In the genomic region with DNA sequence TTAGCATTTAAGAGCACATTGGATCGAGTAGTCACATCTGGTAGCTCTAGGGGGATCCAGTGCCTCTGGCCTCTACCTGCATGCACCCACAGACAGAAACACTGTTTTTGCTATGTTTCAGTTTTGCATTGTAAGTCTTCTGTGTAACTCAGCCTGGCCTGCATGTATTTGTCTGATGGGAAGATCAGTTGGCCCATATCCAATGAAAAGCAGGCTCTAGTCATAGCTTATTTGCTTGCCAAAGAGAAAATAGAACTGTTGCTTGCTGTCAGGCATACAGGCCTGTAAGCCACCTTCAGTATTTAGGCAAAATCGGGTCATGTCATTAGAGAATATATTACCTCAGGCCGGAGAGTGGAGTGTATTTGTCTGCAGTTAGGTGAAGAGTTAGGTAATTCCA, we compare ENCODE assay signal across 24 mouse cellular contexts. TPM values are rescaled to one million over a fixed set of nuclear protein-coding genes. Genes with fewer than 3 reads are reported as not detected.
DNase-seq lines count a peak whose midpoint lies in the region; ATAC-seq and TF ChIP-seq lines count a peak whose summit lies in the region.
"Had no signal": no experiment of that assay in that cellular context is flagged by ENCODE, and none has a peak within 500 bp of the region (broad histone marks: within the 10 kb centered on the region; RNA-seq: fewer than 3 reads in every experiment).

No protein-coding gene starts in this region.

- no peak for ATAC-seq in lung, embryonic 14.5 days (ENCODE audit: insufficient read depth)
- ATAC-seq: forebrain, embryonic 16.5 days; inflammation-experienced regulatory T-cells, adult 6 months; liver, embryonic 12.5 days; midbrain, embryonic 13.5 days; Patski had no signal

- H3K4me2 ChIP-seq in lung, embryonic 14.5 days, result no peak overlapping the region
- H3K4me2 ChIP-seq: hindbrain, embryonic 14.5 days; liver, embryonic 12.5 days; midbrain, embryonic 13.5 days had no signal

- no peak overlapping the region for H3K4me3 ChIP-seq in cerebellum, adult 2 months (replicated peaks; ENCODE audit: insufficient read depth, low read depth, low read length)
- H3K4me3 ChIP-seq in lung, embryonic 14.5 days (ENCODE audit: low read depth, low read length), result no peak overlapping the region
- H3K4me3 ChIP-seq: heart, embryonic 10.5 days; limb, embryonic 10.5 days; liver, embryonic 12.5 days; megakaryocyte, embryonic 14.5 days; midbrain, embryonic 13.5 days had no signal

- peaks cover 6% of the 10 kb centered on the region; the same call in 1 of the 2 replicates for H3K4me1 ChIP-seq in cerebellum, adult 2 months (ENCODE audit: control insufficient read depth, insufficient read depth, low read length)
- no peaks in the 10 kb centered on the region for H3K4me1 ChIP-seq in lung, embryonic 14.5 days (ENCODE audit: insufficient read depth)
- H3K4me1 ChIP-seq: heart, embryonic 10.5 days; limb, embryonic 10.5 days; liver, embryonic 12.5 days; midbrain, embryonic 13.5 days had no signal

- WGBS in cerebellum, adult 2 months, result 55% methylated on average over 3 of the region's 3 CpGs
- WGBS in lung, embryonic 14.5 days, result 87% methylated on average over 3 of the region's 3 CpGs

- no peak overlapping the region for H3K9ac ChIP-seq in lung, embryonic 14.5 days
- H3K9ac ChIP-seq: hindbrain, embryonic 14.5 days; liver, embryonic 12.5 days; midbrain, embryonic 13.5 days had no signal

- peak in 1 of 2 experiments; percentile 62 for DNase-seq in cerebellum, adult 2 months
- no peak for DNase-seq in cerebellum, adult 8-10 months
- peak; percentile 48 for DNase-seq in layer of hippocampus, adult 11-12 months (ENCODE audit: low spot score)
- DNase-seq in layer of hippocampus, adult 8-10 months (ENCODE audit: low spot score in 2 of 2), result no peak
- DNase-seq in lung, embryonic 14.5 days, result peak; percentile 37
- no peak for DNase-seq in lung, postnatal 25 days (ENCODE audit: low spot score)
- no peak for DNase-seq in gastrocnemius, postnatal 10 days
- DNase-seq in right cerebral cortex, postnatal 4 days, result no peak
- DNase-seq: adrenal gland, adult 2 months; heart, postnatal 4 days; kidney, adult 2 months; kidney, postnatal 10 days; lung, adult 2 months; lung, postnatal 36 days; spleen, adult 18-20 months had no signal

- TF ChIP-seq POLR2A in cerebellum, adult 2 months (IDR thresholded peaks at IDR 0.05; ENCODE audit: borderline replicate concordance, insufficient read depth, low read length), result no peak

- TF ChIP-seq CTCF in cerebellum, adult 2 months (IDR thresholded peaks at IDR 0.05; ENCODE audit: borderline replicate concordance, insufficient read depth, low read depth, low read length), result no peak
- no peak for TF ChIP-seq CTCF in lung, embryonic 14.5 days (IDR thresholded peaks at IDR 0.05; ENCODE audit: low read depth)

- peaks cover 93% of the 10 kb centered on the region for H3K36me3 ChIP-seq in lung, embryonic 14.5 days (ENCODE audit: insufficient read depth)

- H3K9me3 ChIP-seq in lung, embryonic 14.5 days (ENCODE audit: low read depth, low read length), result no peaks in the 10 kb centered on the region
- H3K9me3 ChIP-seq: heart, embryonic 10.5 days; limb, embryonic 10.5 days; liver, embryonic 12.5 days; megakaryocyte, embryonic 14.5 days; midbrain, embryonic 13.5 days had no signal

- peak overlapping the region; percentile 36; the same call in 1 of the 2 replicates for H3K27ac ChIP-seq in cerebellum, adult 2 months (ENCODE audit: insufficient read depth, low read length)
- H3K27ac ChIP-seq in lung, embryonic 14.5 days (ENCODE audit: low read depth), result no peak overlapping the region
- H3K27ac ChIP-seq: heart, embryonic 10.5 days; hindbrain, embryonic 14.5 days; limb, embryonic 10.5 days; liver, embryonic 12.5 days; midbrain, embryonic 13.5 days had no signal

- H3K27me3 ChIP-seq in cerebellum, adult 2 months (ENCODE audit: control insufficient read depth, insufficient read depth, low read length), result no peaks in the 10 kb centered on the region
- H3K27me3 ChIP-seq in lung, embryonic 14.5 days (ENCODE audit: insufficient read depth, low read length), result no peaks in the 10 kb centered on the region
- H3K27me3 ChIP-seq: liver, embryonic 12.5 days; megakaryocyte, embryonic 14.5 days; midbrain, embryonic 13.5 days; Patski had no signal

RNA-seq across cellular contexts. Expression of a gene that starts 50.3 kb away (rescaled TPM):
- 22.5 and 23.1 TPM in 2 replicates for polyA plus RNA-seq in cerebellum, adult 2 months (2012; rRNA removed)
- total RNA-seq in layer of hippocampus, adult 8-10 months (2022), result 10 to 100 TPM; 35.1 to 42.4 (median 41.3) TPM
- 25.4 and 25.8 TPM in 2 replicates for polyA plus RNA-seq in lung, embryonic 14.5 days (2014; fragmentation: Nextera tagmentation; extraction: Ambion mirVana)
- 10 to 100 TPM; 38.6 to 41.0 TPM for total RNA-seq in gastrocnemius, postnatal 10 days (2021)

RNA-seq across cellular contexts. Expression of a gene that starts 50.4 kb away (rescaled TPM):
- polyA plus RNA-seq in cerebellum, adult 2 months (2012; rRNA removed), result 44.9 and 49.0 TPM in 2 replicates
- 10 to 100 TPM; 59.6 to 69.7 (median 65.4) TPM for total RNA-seq in layer of hippocampus, adult 8-10 months (2022)
- 127 and 153 TPM in 2 replicates for polyA plus RNA-seq in lung, embryonic 14.5 days (2014; fragmentation: Nextera tagmentation; extraction: Ambion mirVana)
- 10 to 100 TPM; 42.1 to 44.9 TPM for total RNA-seq in gastrocnemius, postnatal 10 days (2021)

Comparison
In these comparisons a context has a peak if more than half of its experiments do, and no peak if none do; other contexts are left out.
1. DNase-seq: peak in layer of hippocampus, adult 11-12 months (single experiment) and lung, embryonic 14.5 days (single experiment); none in cerebellum, adult 8-10 months (single experiment), layer of hippocampus, adult 8-10 months (0 of 2), lung, postnatal 25 days (single experiment), gastrocnemius, postnatal 10 days (single experiment) and right cerebral cortex, postnatal 4 days (single experiment).